Mouse (Mus musculus) urinary bladder, postnatal 4 days (tissue): ENCODE measurements at regions not wholly inside any gene's neighbourhood (a gene's known extent, or its start where the extent isn't known, plus 50 kb on each side); places are given as distances from the start of the nearest gene placed in this dataset.

Source experiments
- DNase-seq, 2 experiments: peaks; one replicate each; pipeline ENCODE4 v3.0.0; 2021 to 2022; ENCODE audit warnings: low spot score in 2 of 2

DNA sequence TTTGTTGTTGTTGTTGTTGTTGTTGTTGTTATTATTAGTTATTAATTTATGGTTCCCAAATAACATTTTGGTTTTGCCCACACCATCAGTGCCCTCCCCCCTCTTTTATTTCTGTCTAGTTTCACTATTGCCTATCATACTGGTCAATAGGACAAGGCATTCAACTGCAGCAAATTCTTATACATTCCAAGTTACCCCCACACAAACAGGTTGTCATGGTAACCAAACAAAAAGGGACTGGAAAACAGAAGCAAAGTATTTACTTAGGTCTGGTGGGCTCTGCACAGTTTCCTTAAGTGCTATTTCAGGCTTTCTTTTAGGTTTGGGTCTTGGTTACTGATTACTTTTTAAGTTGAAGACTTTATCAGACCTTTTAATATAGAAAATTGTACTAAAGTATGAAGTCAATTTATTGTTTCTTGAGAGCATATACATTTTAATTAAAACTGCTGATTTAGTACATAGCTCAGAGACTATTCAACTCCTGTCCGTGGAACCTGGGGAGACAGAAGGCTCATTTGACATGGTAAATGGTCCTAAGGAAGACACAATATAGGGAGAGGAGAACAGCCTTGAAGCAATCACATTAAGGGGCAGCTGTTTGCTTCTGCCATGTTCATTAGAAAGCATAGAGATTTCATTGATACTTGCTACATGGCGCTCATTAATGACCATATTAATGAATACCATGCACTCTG lies 90.3 kb downstream of the Brms1l start:
- no peak for DNase-seq
